Mouse (Mus musculus): ENCODE measurements around the gene Zfp14.
A peak's percentile ranks its signal among the peaks of the same experiment; 100 is the strongest.

Gene Zfp14

DNA sequence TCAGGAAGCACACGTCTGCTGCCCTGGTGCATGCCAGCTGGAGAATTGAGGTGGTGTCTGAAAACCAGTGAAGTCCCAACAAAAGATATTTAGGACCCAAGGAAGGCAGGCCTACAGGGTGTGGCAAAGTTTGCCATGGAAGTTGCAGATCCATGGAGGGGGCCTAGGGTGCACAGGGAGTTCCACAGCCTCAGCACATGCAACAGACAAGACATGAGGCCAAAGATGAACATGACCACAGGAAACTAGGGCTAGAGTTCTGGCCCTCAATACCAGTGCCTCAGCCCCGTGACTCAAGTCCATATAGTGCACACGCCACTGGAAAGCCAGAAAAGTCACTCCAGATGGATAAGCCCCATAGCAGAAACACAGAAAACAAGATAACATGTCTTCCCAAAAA, 22.6 kb downstream of the Zfp14 start:
- no peak for DNase-seq (ENCODE audit: low read depth)

DNA sequence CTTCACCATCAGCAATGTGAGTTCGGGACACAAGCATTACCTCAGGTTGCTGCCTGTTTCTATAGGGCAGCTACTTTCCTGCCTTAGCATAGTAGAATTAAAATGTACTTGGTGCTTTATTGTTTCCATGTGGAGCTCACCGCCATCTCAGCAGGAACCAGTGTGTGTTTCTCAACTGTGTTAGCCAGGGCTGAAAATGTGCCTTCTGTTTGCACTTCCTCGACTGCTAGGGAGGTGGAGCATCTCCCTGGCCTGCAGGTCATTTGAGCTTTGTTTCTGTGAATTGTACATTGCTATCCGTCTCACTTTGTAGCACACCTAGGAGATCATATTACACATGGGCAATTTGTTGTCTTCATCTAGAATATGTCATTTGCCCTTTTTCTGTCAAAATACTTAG, 23.8 kb downstream of the Zfp14 start:
- no peak for DNase-seq (ENCODE audit: low read depth)

DNA sequence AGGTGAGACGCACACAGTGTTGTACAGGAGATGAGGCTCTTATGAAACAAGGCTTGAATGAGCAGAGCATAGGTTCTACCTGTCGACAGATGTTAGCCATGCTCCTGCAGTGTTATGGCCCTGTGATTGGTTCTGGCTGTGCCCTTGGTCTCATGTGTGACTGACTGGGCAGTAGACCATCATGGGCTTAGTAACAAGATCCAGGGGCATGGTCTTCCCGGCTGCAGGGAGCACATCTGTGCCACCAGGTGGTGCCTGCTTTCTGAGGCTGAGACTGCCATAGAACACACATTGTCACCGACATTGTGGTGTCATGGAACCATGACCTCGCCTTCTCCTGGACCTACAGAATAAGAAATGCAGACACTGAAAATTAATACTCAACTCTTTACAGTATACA, 25.8 kb downstream of the Zfp14 start:
- no peak for DNase-seq (ENCODE audit: low read depth)

GRCm38 (mm10) chr7:30023800-30024199, 27.4 kb downstream of the Zfp14 start:
- DNase-seq (ENCODE audit: low read depth), result no peak

DNA sequence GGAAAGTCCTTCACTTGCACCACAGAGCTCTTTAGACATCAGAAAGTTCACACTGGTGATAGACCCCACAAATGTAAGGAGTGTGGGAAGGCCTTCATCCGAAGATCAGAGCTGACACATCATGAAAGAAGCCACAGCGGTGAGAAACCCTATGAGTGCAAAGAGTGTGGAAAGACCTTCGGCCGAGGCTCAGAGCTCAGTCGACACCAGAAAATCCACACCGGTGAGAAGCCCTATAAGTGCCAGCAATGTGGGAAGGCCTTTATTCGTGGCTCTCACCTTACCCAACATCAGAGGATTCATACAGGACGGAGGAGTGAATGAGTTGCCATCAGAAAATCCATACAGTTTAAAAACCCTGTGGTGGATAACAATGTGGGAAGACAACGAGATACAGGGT, 27.9 kb downstream of the Zfp14 start:
- DNase-seq (ENCODE audit: low read depth), result no peak

DNA sequence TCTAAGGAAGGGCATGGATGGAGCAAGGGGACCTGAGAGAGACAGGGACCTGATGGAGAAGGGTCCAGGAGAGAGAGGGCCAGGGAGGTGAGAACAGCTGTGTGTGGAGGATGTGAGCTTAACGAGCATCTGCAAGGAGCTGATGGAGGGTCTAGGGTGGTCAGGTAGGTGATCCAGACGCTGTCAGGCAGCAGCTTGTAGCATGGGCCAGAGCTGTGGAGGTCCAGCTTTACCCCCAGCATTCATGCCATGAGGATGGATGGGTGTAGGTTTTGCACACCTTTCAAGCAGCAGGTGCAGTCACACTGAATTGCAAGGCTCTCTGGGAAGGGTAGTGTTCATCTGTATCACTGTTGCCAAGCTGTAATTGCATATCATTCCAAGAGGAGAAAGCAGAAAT, 31.6 kb downstream of the Zfp14 start:
- no peak for DNase-seq (ENCODE audit: low read depth)

DNA sequence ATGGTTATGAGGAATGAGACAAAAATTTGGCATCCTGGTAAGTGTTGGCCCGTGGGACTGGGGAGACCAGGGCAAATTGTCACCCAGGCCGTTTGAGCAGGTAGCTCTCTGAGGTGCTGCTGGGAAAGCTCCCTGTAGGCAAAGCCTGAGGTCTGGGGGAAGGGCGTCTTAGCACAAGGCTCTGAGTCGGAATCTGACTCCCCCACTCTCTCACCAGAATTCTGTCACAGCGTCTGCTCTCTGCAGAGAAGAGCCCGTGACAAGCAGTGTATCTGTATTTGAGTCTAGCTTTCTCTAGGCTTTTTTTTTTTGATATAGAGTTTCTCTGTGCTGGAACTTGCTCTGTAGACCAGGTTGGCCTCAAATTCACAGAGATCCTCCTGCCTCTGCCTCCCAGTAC, 34.0 kb downstream of the Zfp14 start:
- no peak for DNase-seq (ENCODE audit: low read depth)

- peak; percentile 71 for DNase-seq (ENCODE audit: low read depth)
These were observed 38.2 kb downstream of the Zfp14 start for GRCm38 (mm10) chr7:30012956-30013363.

GRCm38 (mm10) chr7:30010551-30011195, 40.5 kb downstream of the Zfp14 start:
- no peak for DNase-seq (ENCODE audit: low read depth)

DNA sequence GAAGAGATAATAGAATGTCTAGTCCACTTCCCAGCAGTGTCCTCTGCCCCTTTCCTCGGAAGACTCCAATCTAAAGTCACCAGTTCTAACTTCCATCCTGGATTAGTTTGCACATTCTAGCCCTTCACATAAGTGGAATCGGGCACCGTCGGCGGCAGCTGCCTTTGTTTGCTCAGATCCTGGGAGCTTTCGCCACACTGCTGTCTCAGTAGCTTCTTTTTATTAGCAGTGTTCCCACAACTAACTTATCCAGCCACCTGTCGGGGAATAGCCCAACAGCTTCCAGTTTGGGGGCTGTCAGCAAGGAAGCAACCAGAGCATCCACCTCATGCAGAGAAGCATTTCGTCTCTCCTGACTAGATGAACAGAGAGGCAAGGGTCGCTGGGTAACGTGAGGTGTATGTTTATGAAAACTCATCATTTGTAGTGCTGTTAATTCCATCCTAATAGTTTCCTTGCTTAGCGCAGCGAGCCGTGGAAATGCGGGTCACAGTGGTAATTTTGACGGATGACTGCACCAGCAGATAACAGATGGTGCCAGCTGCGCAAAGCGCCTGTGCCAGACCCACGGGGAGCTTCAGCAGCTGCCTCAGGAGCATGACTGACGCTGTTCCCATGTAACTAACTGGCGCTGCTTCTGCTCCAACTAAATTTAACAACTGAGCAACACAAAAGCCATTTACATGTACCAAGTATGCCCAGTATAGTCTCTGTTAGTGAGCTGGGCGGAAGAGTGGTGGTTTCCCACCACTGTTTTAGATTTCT, 41.7 kb downstream of the Zfp14 start:
- DNase-seq (ENCODE audit: low read depth), result no peak

GRCm38 (mm10) chr7:30008020-30008690, 43.0 kb downstream of the Zfp14 start:
- no peak for DNase-seq (ENCODE audit: low read depth)

DNA sequence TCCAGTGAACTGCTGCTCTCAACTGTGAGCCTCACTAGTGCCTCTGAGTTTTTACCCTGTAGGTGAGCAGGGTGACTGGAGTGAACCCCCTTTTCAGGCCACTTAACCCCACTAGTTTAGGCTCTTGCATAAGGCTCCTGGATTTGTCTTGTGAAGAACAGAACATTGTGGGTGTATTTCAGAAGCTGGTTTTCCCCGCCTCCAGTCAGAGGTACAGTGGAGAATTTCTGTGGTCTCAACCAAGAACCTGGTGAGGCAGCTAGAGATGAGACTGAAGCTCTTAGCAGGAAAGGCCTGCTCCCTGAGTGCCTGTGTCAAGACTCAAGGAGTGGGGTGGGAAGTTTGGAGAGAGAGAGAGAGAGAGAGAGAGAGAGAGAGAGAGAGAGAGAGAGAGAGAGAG, 43.6 kb downstream of the Zfp14 start:
- DNase-seq (ENCODE audit: low read depth), result no peak

DNA sequence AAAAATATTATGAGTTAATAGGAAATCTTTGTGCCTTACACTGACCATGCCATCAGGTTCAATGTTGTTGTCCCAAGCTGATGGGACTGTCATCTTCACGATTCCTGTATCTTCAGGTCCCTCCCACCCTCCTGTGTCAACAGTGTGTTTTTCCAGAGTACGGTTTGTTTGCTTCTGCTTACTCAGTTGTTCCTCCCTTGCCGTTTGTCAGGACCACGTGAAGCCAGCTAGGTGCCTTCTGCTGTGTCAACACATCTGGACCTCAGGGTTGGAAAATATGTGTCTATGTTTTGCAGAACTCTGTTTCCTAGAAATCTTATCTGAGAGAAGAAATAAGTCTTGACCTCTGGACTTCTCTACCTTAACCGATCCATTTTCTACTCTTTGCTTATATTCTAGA, 50.6 kb downstream of the Zfp14 start:
- DNase-seq (ENCODE audit: low read depth), result no peak

DNA sequence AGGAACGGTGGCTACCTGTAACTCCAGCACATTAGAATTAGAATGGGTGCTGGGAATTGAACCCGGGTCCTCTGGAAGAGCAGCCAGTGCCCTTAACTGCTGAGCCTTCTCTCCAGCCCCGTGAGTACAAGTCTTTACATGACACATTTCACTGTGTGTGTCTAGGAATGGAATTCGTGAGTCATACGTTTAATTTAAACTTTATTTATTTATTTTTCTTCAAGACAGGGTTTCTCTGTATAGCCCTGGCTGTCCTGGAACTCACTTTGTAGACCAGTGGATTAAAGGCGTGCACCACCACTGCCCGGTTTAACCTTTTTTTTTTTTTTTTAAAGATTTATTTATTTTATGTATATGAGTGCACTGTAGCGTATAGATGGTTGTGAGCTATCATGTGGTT, 56.0 kb downstream of the Zfp14 start:
- DNase-seq (ENCODE audit: low read depth), result no peak

GRCm38 (mm10) chr7:29993340-29993739, 57.8 kb downstream of the Zfp14 start:
- DNase-seq (ENCODE audit: low read depth), result no peak

- DNase-seq (ENCODE audit: low read depth), result no peak
These were observed 58.5 kb downstream of the Zfp14 start for GRCm38 (mm10) chr7:29992698-29993097.

DNA sequence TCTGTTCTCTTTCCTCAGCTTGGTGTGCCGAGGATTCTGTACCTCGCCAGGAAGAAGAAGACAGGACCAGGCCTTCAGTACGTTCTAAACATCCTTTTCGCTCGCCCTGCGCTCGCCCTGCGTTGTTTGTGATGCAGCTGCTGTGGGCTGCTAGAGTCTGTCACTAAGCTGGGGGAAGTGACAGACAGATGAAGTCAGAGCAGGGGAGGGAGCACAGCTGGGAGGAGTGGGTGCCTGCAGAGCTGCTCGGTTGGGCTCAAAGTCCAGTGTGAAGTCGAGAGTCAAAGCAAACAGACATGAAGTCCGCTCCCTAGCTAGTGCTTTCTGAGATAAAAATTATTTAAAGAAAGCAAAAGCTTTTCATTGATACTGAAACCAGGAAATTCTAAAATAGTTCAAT, 62.1 kb downstream of the Zfp14 start:
- no peak for DNase-seq (ENCODE audit: low read depth)

DNA sequence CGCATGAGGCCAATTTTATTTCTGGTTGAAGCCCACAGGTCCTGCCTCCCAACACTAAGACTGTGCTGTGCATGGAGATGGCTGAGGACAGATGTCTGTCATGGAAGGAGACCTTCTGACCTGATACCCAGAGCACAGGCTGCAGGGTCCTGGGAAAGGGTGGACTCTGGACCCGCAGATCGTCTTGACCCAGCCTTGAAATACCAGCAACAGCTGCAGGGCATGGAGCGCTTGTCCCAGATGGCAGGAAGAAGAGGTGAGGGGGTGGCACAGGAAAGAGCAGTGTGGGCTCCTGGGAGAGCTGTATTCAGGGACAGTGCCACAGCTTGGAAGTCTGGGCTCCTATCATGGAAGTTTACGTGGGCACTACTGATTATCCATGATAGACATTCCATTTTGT, 63.6 kb downstream of the Zfp14 start:
- no peak for DNase-seq (ENCODE audit: low read depth)

Data from induced T-regulatory cell, adult 2 months (primary cell).